Mouse (Mus musculus) neural tube, embryonic 15.5 days (tissue): ENCODE measurements around the gene Gpr62. TPM values are rescaled to one million over a fixed set of nuclear protein-coding genes. Genes with fewer than 3 reads are reported as not detected.

ENCODE experiments used
- ATAC-seq: fragments of 200-750 bp; cut with Nextera tagmentation; 2 replicates; pipeline ENCODE4 v1.8.0; 2017; ENCODE audit warnings: mild to moderate bottlenecking, moderate TSS enrichment, moderate library complexity; ENCODE audit not compliant: low FRiP score
- H3K27ac ChIP-seq: fragments of 300-500 bp; sonication (generic); replicated peaks from 2 replicates; pipeline ENCODE4 v1.5.1; 2015; ENCODE audit warnings: mild to moderate bottlenecking, inconsistent platforms
- H3K27me3 ChIP-seq: fragments of 300-500 bp; sonication (generic); replicated peaks from 2 replicates; pipeline ENCODE4 v1.6.1; 2015; ENCODE audit warnings: inconsistent platforms
- H3K36me3 ChIP-seq: fragments of 300-500 bp; sonication (generic); 2 replicates; pipeline ENCODE4 v1.6.1; 2015; ENCODE audit warnings: inconsistent platforms
- H3K4me1 ChIP-seq: fragments of 300-500 bp; sonication (generic); 2 replicates; pipeline ENCODE4 v1.6.1; 2015; ENCODE audit warnings: inconsistent platforms
- H3K4me2 ChIP-seq: fragments of 300-500 bp; sonication (generic); 2 replicates; pipeline ENCODE4 v1.6.1; 2015; ENCODE audit warnings: inconsistent platforms, mild to moderate bottlenecking, moderate library complexity
- H3K4me3 ChIP-seq: fragments of 300-500 bp; sonication (generic); replicated peaks from 2 replicates; pipeline ENCODE4 v1.5.1; 2015; ENCODE audit warnings: mild to moderate bottlenecking, inconsistent platforms
- H3K9ac ChIP-seq: fragments of 300-500 bp; sonication (generic); replicated peaks from 2 replicates; pipeline ENCODE4 v1.6.1; 2015; ENCODE audit warnings: mild to moderate bottlenecking, inconsistent platforms
- H3K9me3 ChIP-seq: fragments of 300-500 bp; sonication (generic); replicated peaks from 2 replicates; pipeline ENCODE4 v1.6.1; 2016; ENCODE audit warnings: inconsistent platforms
- WGBS: fragments of 180-500 bp; shearing (Covaris S2); methylation state at CpG from one replicate; pipeline ENCODE4 v1.1.7; 2015; ENCODE audit warnings: mixed read lengths; 5-methylcytosine and 5-hydroxymethylcytosine counted together
- polyA plus RNA-seq: library from polyadenylated mRNA; unstranded; fragments of >200 nt; fragmentation: Nextera tagmentation; extraction: Ambion mirVana; gene quantifications from 2 replicates; pipeline ENCODE4 v1.2.1, GENCODE M21; 2015

Gene Gpr62
- polyA plus RNA-seq, 1 experiment from 2014 or later: 1.4 TPM

DNA sequence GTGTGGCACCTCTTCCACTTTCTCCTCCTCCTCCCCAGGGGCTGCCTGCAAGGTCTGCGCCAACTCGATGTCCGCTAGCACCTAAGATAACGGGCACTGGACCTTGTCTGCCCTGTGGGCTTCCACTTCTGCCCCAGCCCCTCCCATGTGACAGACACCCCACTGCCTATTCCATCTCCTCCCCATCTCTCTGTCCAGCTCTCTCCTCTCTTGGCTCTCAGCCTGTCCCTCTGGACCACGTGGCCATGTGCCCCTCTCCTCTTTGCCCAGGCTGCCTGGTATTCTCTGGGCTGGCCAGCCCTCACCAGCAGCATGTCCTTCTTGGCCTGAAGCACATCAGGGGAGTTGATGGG, 8.0 kb upstream of the Gpr62 start:
- Histone ChIP-seq H3K4me2 (no peak overlapping the region), H3K27me3 (no peaks in the 10 kb centered on the region), H3K4me3 (no peak overlapping the region), H3K36me3 (no peaks in the 10 kb centered on the region), H3K9me3 (no peaks in the 10 kb centered on the region), H3K9ac (no peak overlapping the region), H3K27ac (no peak overlapping the region), H3K4me1 (peaks cover 36% of the 10 kb centered on the region)
- no peak for ATAC-seq
- WGBS: 81% methylated on average over 5 of the region's 5 CpGs

GRCm38 (mm10) chr9:106473081-106473752, 7.5 kb upstream of the Gpr62 start:
- Histone ChIP-seq H3K9me3 (no peaks in the 10 kb centered on the region), H3K27ac (no peak overlapping the region), H3K4me2 (no peak overlapping the region), H3K27me3 (no peaks in the 10 kb centered on the region), H3K4me3 (no peak overlapping the region), H3K9ac (no peak overlapping the region), H3K4me1 (peaks cover 31% of the 10 kb centered on the region), H3K36me3 (no peaks in the 10 kb centered on the region)
- ATAC-seq: no peak
- 92% methylated on average over 16 of the region's 16 CpGs for WGBS

DNA sequence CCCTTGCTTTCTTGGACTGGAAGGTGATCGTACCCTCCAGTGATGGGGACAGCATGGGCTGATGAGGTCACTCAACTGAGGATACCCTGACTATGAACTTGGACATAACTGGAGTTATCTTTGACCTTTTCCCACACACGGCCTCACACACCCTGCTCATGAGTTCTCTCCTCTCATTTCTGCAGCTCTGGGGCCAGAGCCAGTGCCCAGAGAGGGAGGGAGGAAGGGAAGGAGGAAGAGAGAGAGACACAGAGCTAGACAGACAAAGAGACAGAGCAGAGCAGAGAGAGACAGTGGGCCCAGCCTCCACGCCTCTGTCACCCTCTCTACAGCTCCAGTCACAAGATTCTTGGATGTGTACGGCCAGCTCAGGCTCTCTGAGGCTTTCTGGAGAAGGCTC, 6.6 kb upstream of the Gpr62 start:
- H3K27ac ChIP-seq: no peak overlapping the region
- ATAC-seq: no peak
- 81% methylated on average over 4 of the region's 4 CpGs for WGBS
- no peaks in the 10 kb centered on the region for H3K27me3 ChIP-seq
- no peaks in the 10 kb centered on the region for H3K9me3 ChIP-seq
- H3K9ac ChIP-seq: no peak overlapping the region
- no peak overlapping the region for H3K4me3 ChIP-seq
- peaks cover 23% of the 10 kb centered on the region for H3K4me1 ChIP-seq
- H3K4me2 ChIP-seq: no peak overlapping the region
- no peaks in the 10 kb centered on the region for H3K36me3 ChIP-seq

DNA sequence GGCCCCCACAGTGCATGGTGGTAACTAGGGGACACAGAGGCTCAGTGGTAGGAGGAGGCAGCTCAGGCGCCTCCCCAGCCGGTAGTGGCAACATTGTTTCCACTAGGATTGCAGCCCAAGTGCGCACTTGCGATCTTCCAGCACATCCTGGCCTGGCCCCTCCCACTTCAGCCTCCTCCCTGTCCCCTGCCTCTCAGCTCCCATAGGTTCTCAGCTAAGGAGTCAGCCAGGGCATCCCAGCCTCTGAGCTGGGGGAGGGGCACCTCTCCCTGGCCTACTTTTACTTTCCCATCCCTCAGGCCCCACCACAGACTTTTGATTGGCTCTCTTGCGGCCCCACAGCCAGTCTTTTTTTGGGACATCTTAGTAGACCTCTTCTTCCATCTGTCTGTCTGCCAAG, 6.2 kb upstream of the Gpr62 start:
- Histone ChIP-seq H3K9me3 (no peaks in the 10 kb centered on the region), H3K4me2 (no peak overlapping the region), H3K36me3 (no peaks in the 10 kb centered on the region), H3K27me3 (no peaks in the 10 kb centered on the region), H3K27ac (no peak overlapping the region), H3K4me3 (no peak overlapping the region), H3K9ac (no peak overlapping the region), H3K4me1 (peaks cover 23% of the 10 kb centered on the region)
- no peak for ATAC-seq
- WGBS: 19% methylated on average over 5 of the region's 5 CpGs

GRCm38 (mm10) chr9:106470991-106471750, 5.4 kb upstream of the Gpr62 start:
- Histone ChIP-seq H3K36me3 (no peaks in the 10 kb centered on the region), H3K27me3 (no peaks in the 10 kb centered on the region), H3K9me3 (no peaks in the 10 kb centered on the region), H3K27ac (no peak overlapping the region), H3K9ac (no peak overlapping the region), H3K4me2 (no peak overlapping the region), H3K4me3 (no peak overlapping the region), H3K4me1 (peaks cover 18% of the 10 kb centered on the region)
- ATAC-seq: no peak
- WGBS: 67% methylated on average over 14 of the region's 14 CpGs

DNA sequence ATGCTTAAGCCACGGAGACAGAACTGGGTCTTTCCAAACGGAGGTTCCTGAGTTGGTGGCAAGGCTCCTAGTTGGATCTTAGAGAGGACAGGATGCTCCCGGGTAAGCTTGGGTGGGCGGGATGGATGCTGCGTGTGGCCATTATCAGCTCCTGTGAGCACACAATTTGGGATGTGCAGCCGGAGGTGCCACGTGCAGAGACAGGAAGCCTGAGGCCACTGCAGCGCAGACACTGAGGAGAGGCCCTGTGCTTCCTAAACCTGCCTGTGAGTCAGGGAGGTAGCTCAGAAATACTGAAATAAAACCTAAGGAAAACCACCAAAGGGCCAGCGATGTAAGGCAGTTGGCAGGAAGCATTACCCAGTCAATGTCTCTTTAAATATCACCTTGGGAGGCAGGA, 4.0 kb upstream of the Gpr62 start:
- H3K4me1 ChIP-seq: peaks cover 24% of the 10 kb centered on the region
- 78% methylated on average over 9 of the region's 9 CpGs for WGBS
- no peak overlapping the region for H3K4me2 ChIP-seq
- H3K9ac ChIP-seq: no peak overlapping the region
- no peak overlapping the region for H3K27ac ChIP-seq
- no peaks in the 10 kb centered on the region for H3K27me3 ChIP-seq
- H3K9me3 ChIP-seq: no peaks in the 10 kb centered on the region
- H3K4me3 ChIP-seq: no peak overlapping the region
- H3K36me3 ChIP-seq: no peaks in the 10 kb centered on the region
- no peak for ATAC-seq

- Histone ChIP-seq H3K9me3 (no peaks in the 10 kb centered on the region), H3K4me1 (peaks cover 24% of the 10 kb centered on the region), H3K4me3 (no peak overlapping the region), H3K27ac (no peak overlapping the region), H3K9ac (no peak overlapping the region), H3K27me3 (no peaks in the 10 kb centered on the region), H3K36me3 (0 out of 2 replicates have a peak, but pooled peaks cover under 1% of the 10 kb centered on the region), H3K4me2 (no peak overlapping the region)
- WGBS: 88% methylated on average over 6 of the region's 6 CpGs
- ATAC-seq: no peak
These were observed 3.6 kb upstream of the Gpr62 start for GRCm38 (mm10) chr9:106469317-106469716.

DNA sequence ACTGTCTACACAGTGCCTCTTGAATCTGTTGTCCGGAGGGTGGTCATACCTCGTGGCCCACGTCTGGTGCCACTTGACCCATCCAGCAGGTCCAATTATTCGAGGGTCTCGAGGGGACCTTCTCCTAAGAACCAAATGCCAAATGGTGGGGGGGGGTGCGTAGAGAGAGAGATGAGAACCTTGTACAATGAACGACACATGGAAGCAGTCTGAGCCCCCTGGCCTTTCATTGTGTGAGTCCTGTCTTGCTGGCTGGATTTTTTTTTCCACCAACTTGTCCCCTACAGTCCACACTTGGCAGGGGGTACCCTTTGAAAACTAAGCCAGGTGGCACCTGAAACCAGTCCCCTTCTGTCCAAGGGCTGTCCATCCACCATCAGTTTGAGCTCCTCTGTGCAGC, 2.0 kb upstream of the Gpr62 start:
- H3K27ac ChIP-seq: no peak overlapping the region
- no peaks in the 10 kb centered on the region for H3K27me3 ChIP-seq
- H3K4me1 ChIP-seq: peaks cover 27% of the 10 kb centered on the region
- H3K4me2 ChIP-seq: no peak overlapping the region
- ATAC-seq: no peak
- no peak overlapping the region for H3K9ac ChIP-seq
- whole genome bisulfite sequencing: 90% methylated on average over 7 of the region's 7 CpGs
- H3K36me3 ChIP-seq: peaks cover 13% of the 10 kb centered on the region; the same call in 1 of the 2 replicates
- no peak overlapping the region for H3K4me3 ChIP-seq
- H3K9me3 ChIP-seq: no peaks in the 10 kb centered on the region

DNA sequence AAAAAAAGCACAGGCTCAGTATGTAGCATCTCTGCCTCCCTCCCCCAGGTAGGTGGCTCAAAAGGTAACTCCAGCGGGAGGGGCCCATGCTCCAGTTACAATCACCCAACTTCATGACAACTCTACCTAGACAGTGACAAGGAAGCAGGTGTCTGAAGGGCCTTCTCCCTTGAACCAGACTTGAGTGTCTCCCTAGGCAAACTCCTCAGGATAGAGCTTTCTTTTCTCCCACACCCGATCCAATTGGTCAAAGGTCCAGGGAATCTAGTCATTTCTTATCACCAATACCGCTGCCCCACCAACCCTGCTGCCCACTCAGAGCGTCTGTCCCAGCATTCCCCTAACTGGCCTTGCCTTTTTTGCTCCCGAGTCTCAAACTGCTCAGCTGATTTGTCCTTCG, 983 bp upstream of the Gpr62 start:
- no peaks in the 10 kb centered on the region for H3K9me3 ChIP-seq
- H3K4me1 ChIP-seq: peaks cover 27% of the 10 kb centered on the region
- H3K27ac ChIP-seq: no peak overlapping the region
- ATAC-seq: no peak
- H3K4me3 ChIP-seq: no peak overlapping the region
- H3K27me3 ChIP-seq: no peaks in the 10 kb centered on the region
- H3K36me3 ChIP-seq: peaks cover 23% of the 10 kb centered on the region
- no peak overlapping the region for H3K9ac ChIP-seq
- 93% methylated on average over 6 of the region's 6 CpGs for WGBS
- H3K4me2 ChIP-seq: no peak overlapping the region

- H3K36me3 ChIP-seq: peaks cover 37% of the 10 kb centered on the region
- WGBS: under 1% methylated on average over 90 of the region's 99 CpGs
These were observed 792 bp downstream of the Gpr62 start for GRCm38 (mm10) chr9:106464751-106465541.

DNA sequence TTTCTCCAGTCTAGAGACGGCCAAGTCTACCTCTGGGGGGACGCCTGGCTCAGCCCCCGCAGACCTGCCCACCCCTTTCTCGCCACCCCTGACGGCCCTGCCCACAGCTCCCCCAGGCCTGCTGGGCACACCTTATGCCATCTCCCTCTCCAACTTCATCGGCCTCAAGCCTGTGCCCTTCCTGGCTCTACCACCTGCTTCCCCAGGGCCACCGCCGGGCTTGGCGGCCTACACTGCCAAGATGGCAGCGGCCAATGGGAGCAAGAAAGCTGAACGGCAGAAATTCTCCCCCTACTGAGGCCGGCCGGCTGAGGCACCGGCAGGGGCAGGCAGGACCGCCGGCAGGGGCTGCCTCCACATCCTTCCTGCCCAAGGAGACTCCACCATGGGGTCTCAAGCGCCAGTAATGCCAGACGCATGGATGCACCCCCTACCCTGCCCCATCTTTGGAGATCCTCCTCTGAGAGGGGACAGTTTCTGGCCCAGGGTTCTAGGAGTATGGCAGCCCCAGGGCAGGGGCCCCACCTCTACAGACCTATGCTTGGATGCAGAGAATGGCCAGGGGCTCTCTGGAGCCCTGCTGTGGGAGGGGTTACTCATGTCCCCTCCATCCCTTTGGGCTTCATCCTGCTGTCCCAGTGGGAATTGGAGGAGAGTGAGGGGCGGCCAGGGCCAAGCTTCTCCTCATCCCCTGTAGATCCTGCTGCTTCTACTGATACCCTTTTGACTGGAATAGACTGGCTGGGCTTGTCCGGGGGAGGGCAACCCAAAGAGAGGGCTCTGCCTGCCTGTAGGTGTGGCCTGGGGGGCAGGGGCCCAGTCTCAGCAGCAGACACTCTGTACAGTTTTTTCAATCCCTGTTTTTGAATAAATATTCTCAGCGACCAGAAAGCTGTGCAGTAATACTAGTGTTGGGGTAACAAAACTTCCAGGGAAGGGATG, 2.3 kb downstream of the Gpr62 start:
- Histone ChIP-seq H3K9ac (no peak overlapping the region), H3K4me2 (no peak overlapping the region), H3K4me3 (no peak overlapping the region), H3K27ac (no peak overlapping the region), H3K9me3 (no peaks in the 10 kb centered on the region), H3K27me3 (no peaks in the 10 kb centered on the region), H3K4me1 (peaks cover 36% of the 10 kb centered on the region), H3K36me3 (peaks cover 37% of the 10 kb centered on the region)
- WGBS: 84% methylated on average over 21 of the region's 21 CpGs
- ATAC-seq: no peak

More at GRCm38 (mm10) chr9:106464751-106465541, 792 bp downstream of the Gpr62 start:
- Histone ChIP-seq H3K9me3 (no peaks in the 10 kb centered on the region), H3K27me3 (no peaks in the 10 kb centered on the region), H3K27ac (peak overlapping the region; percentile 91), H3K4me3 (peak overlapping the region; percentile 53), H3K4me2 (peak overlapping the region; percentile 95), H3K4me1 (peaks cover 27% of the 10 kb centered on the region), H3K9ac (peak overlapping the region; percentile 84)
- peak; percentile 88 for ATAC-seq
